Mouse (Mus musculus): ENCODE results near the gene Nudc. TPM values are rescaled to one million over a fixed set of nuclear protein-coding genes. Genes with fewer than 3 reads are reported as not detected.
"Not testable (repeated sequence)": the region's sequence is repeated elsewhere in the genome, so short reads cannot be mapped to it uniquely, and the experiment has no call there.

Gene Nudc
- polyA plus RNA-seq, 1 experiment from 2014 or later, result 390 TPM

GRCm38 (mm10) chr4:133536081-133536480 is 9.7 kb downstream of the Nudc start:
- Histone ChIP-seq H3K4me2 (no peak overlapping the region), H3K9ac (replicated peaks) (no peak overlapping the region), H3K27me3 (no peaks in the 10 kb centered on the region), H3K36me3 (peaks cover 99% of the 10 kb centered on the region), H3K27ac (no peak overlapping the region), H3K9me3 (no peaks in the 10 kb centered on the region), H3K4me1 (replicated peaks) (no peaks in the 10 kb centered on the region), H3K4me3 (replicated peaks) (no peak overlapping the region)
- no peak for ATAC-seq (ENCODE audit: insufficient number of reproducible peaks, insufficient read depth, low FRiP score, low TSS enrichment, low read depth)
- WGBS, result 89% methylated on average over 3 of the region's 3 CpGs

DNA sequence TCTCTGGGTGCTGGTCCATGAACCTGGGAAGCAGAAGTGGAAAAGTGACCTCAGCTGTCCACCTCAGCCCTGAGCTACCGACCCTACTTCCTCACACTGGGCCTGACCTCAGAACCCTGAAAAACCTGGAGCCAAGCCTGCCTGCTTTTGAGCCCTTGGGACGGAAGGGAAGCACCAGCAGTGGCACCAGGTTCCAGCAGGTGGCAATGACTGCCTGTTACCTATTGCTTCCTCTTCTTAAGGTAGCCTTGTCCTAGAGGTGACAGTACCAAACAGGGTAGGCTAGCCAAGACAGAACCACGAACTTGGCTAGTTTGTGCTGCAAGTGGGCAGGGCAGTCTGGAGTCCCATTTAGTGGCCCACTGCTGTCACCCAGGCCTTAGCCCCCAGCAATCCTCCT is 13.0 kb downstream of the Nudc start:
- Histone ChIP-seq H3K27me3 (no peaks in the 10 kb centered on the region), H3K4me3 (replicated peaks) (no peak overlapping the region), H3K27ac (no peak overlapping the region), H3K36me3 (peaks cover 98% of the 10 kb centered on the region), H3K4me2 (no peak overlapping the region), H3K9ac (replicated peaks) (no peak overlapping the region), H3K4me1 (replicated peaks) (no peaks in the 10 kb centered on the region), H3K9me3 (no peaks in the 10 kb centered on the region)
- WGBS, result 88% methylated on average over 3 of the region's 3 CpGs
- ATAC-seq (ENCODE audit: insufficient number of reproducible peaks, insufficient read depth, low FRiP score, low TSS enrichment, low read depth), result no peak

DNA sequence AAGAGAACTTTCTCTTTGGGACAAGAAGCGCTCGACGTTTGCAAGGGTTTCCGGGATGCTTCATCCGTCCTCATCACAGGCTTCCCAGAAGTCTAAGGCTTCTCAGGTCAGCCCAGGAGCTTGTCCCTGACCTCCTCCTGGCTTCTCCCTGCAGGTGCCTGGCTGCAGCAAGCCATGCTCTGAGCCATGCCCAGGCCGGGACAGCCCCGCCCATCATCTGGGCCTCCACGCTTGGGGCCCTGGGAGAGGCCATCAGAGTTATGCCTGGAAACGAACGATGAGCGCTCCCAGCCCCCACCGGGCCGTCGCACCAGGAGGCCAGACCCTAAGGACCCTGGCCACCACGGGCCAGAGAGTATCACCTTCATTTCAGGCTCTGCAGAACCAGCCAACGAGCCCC is 18.0 kb downstream of the Nudc start:
- H3K27me3 ChIP-seq, result no peaks in the 10 kb centered on the region
- no peak overlapping the region for H3K9ac ChIP-seq (replicated peaks)
- 71% methylated on average over 16 of the region's 16 CpGs for WGBS
- ATAC-seq (ENCODE audit: insufficient number of reproducible peaks, insufficient read depth, low FRiP score, low TSS enrichment, low read depth), result no peak
- H3K4me2 ChIP-seq, result no peak overlapping the region
- no peaks in the 10 kb centered on the region for H3K4me1 ChIP-seq (replicated peaks)
- no peak overlapping the region for H3K27ac ChIP-seq
- no peaks in the 10 kb centered on the region for H3K9me3 ChIP-seq
- no peak overlapping the region for H3K4me3 ChIP-seq (replicated peaks)
- peaks cover 58% of the 10 kb centered on the region for H3K36me3 ChIP-seq

DNA sequence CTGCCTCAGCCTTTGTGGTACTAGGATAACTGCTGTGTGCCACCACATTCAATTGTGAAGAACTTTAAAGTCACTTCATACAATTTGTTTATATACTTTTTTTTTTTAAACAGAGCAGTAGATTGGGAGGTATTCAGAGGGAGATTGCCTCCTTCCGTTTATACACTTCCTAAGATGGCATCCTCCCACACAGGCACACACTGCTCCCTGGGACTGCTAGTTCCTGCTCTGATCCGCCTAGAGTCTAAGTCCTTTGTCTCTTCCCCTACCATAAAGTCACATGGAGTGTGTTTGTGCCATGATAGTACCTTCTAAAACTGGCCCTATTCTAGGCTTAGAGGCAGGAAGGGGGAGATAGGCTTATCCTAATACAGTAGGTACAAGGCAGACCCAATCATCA is 24.3 kb downstream of the Nudc start:
- peaks cover 1% of the 10 kb centered on the region; the same call in 1 of the 2 replicates for H3K36me3 ChIP-seq
- no peak for ATAC-seq (ENCODE audit: insufficient number of reproducible peaks, insufficient read depth, low FRiP score, low TSS enrichment, low read depth)
- H3K27ac ChIP-seq, result no peak overlapping the region
- WGBS, result 73% methylated on average over 2 of the region's 2 CpGs
- H3K4me3 ChIP-seq (replicated peaks), result no peak overlapping the region
- H3K9me3 ChIP-seq, result no peaks in the 10 kb centered on the region
- H3K4me1 ChIP-seq (replicated peaks), result peaks cover 10% of the 10 kb centered on the region
- peaks cover 59% of the 10 kb centered on the region for H3K27me3 ChIP-seq
- H3K9ac ChIP-seq (replicated peaks), result no peak overlapping the region
- H3K4me2 ChIP-seq, result no peak overlapping the region

DNA sequence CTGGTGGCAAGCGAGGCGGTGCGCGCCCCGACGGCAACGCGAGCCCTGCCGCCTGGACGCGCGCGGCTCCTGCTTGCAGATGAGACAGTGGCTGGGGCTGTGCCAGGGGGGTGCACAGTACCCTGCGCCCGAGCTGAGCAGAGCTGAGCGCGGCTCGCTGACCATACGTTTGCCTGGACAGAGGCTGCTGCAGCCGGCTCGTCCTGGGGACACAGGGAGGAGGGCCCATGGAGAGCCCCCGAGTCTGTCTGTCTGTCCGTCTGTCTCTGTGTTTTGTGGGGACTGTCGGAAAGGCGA is 26.5 kb downstream of the Nudc start:
- H3K27me3 ChIP-seq, result peaks cover 69% of the 10 kb centered on the region
- peak overlapping the region; percentile 70 for H3K4me2 ChIP-seq
- H3K4me3 ChIP-seq (replicated peaks), result peak overlapping the region; percentile 52
- 3% methylated on average over 24 of the region's 25 CpGs for WGBS
- H3K36me3 ChIP-seq, result no peaks in the 10 kb centered on the region
- 0 out of 2 replicates have a peak overlapping the region, but pooled peaks have one; percentile 2 for H3K27ac ChIP-seq
- H3K4me1 ChIP-seq (replicated peaks), result peaks cover 10% of the 10 kb centered on the region
- ATAC-seq (ENCODE audit: insufficient number of reproducible peaks, insufficient read depth, low FRiP score, low TSS enrichment, low read depth), result 0 out of 2 replicates have a peak, but pooled peaks have one; percentile 15
- no peaks in the 10 kb centered on the region for H3K9me3 ChIP-seq
- H3K9ac ChIP-seq (replicated peaks), result peak overlapping the region; percentile 62

GRCm38 (mm10) chr4:133518601-133519368 is 27.0 kb downstream of the Nudc start, which contains the start of gene Kdf1:
Kdf1 (plus strand) TSS chr4:133518963.
- peak within 1 kb of the TSS; percentile 52 for H3K4me3 ChIP-seq (replicated peaks)
- peaks cover 10% of the 10 kb centered on the region for H3K4me1 ChIP-seq (replicated peaks)
- 6% methylated on average over 56 of the region's 69 CpGs for WGBS
- H3K9me3 ChIP-seq, result no peaks in the 10 kb centered on the region
- H3K4me2 ChIP-seq, result peak within 1 kb of the TSS; percentile 70
- no peaks in the 10 kb centered on the region for H3K36me3 ChIP-seq
- peak within 1 kb of the TSS; percentile 62 for H3K9ac ChIP-seq (replicated peaks)
- H3K27me3 ChIP-seq, result peaks cover 69% of the 10 kb centered on the region
- ATAC-seq (ENCODE audit: insufficient number of reproducible peaks, insufficient read depth, low FRiP score, low TSS enrichment, low read depth), result 0 out of 2 replicates have a peak, but pooled peaks have one; percentile 15
- H3K27ac ChIP-seq, result 0 out of 2 replicates have a peak within 1 kb of the TSS, but pooled peaks have one; percentile 2

- no peak overlapping the region for H3K27ac ChIP-seq
Measured at GRCm38 (mm10) chr4:133512972-133513371, 32.8 kb downstream of the Nudc start.

DNA sequence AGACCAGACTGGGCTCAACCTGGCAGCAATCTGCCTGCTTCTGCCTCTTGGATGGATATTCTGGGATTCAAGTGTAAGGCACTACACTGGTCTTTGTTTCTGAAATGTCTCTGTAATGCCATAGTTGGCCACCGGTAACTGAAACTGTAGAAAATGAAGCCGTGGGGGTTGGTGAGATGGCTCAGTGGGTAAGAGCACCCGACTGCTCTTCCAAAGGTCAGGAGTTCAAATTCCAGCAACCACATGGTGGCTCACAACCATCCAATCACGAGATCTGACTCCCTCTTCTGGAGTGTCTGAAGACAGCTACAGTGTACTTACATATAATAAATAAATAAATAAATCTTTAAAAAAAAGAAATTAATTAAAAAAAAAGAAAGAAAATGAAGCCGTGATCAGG is 33.3 kb downstream of the Nudc start:
- not testable (repeated sequence) for ATAC-seq (ENCODE audit: insufficient number of reproducible peaks, insufficient read depth, low FRiP score, low TSS enrichment, low read depth); H3K9ac ChIP-seq (replicated peaks); H3K27ac ChIP-seq; H3K36me3 ChIP-seq; H3K4me2 ChIP-seq; H3K4me1 ChIP-seq (replicated peaks); H3K4me3 ChIP-seq (replicated peaks); H3K9me3 ChIP-seq
- WGBS, result 43% methylated on average over 5 of the region's 5 CpGs
- H3K27me3 ChIP-seq, result peaks cover 22% of the 10 kb centered on the region

More at GRCm38 (mm10) chr4:133512972-133513371, 32.8 kb downstream of the Nudc start:
- Histone ChIP-seq H3K27me3 (peaks cover 25% of the 10 kb centered on the region), H3K4me2 (no peak overlapping the region), H3K36me3 (no peaks in the 10 kb centered on the region), H3K9me3 (no peaks in the 10 kb centered on the region), H3K4me1 (replicated peaks) (no peaks in the 10 kb centered on the region), H3K9ac (replicated peaks) (no peak overlapping the region), H3K4me3 (replicated peaks) (no peak overlapping the region)
- 12% methylated on average over 8 of the region's 8 CpGs for WGBS
- no peak for ATAC-seq (ENCODE audit: insufficient number of reproducible peaks, insufficient read depth, low FRiP score, low TSS enrichment, low read depth)

DNA sequence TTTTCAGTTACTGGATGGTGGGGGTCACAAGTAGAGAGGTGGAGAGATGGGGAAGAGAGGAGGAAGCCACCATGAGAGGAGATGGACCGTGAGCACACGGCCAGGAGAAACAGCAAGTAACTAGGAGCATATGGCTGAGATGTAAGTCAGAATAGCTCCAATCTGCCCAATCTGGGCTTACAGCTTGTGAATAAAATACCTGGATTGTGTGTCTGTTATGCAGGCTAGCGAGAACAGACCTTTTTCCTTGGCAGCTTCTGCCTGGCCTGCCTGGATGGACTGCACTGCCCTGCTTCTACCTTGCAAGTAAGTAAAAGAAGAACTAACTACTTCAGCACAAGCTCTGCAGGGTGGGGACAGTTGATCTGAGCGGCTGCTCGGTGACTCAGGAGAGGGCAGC is 34.7 kb downstream of the Nudc start:
- 75% methylated on average over 5 of the region's 5 CpGs for WGBS
- Histone ChIP-seq H3K9me3 (no peaks in the 10 kb centered on the region), H3K4me1 (replicated peaks) (no peaks in the 10 kb centered on the region), H3K4me2 (no peak overlapping the region), H3K27me3 (peaks cover 22% of the 10 kb centered on the region), H3K27ac (no peak overlapping the region), H3K9ac (replicated peaks) (no peak overlapping the region), H3K4me3 (replicated peaks) (no peak overlapping the region), H3K36me3 (no peaks in the 10 kb centered on the region)
- ATAC-seq (ENCODE audit: insufficient number of reproducible peaks, insufficient read depth, low FRiP score, low TSS enrichment, low read depth), result no peak

DNA sequence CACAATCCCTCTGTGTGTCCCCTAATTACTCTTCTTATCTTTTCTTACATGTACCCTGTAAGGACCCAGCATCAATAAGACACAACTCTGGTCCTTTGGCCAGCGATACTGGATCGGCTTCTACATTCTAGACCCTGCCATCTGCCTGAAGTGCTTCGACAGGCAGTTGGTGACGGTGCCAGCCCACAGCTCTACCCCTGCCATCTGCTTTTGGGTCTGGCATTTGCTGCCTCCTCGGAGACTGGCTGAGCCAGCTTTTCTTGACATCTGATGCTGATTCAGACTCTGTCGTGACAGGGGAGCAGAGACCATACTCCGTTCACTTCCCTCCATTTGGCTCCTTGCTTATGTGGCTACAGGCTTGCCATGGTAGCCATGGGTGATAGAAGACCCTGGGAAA is 36.8 kb downstream of the Nudc start:
- Histone ChIP-seq H3K27me3 (peaks cover 30% of the 10 kb centered on the region), H3K4me3 (replicated peaks) (no peak overlapping the region), H3K9me3 (no peaks in the 10 kb centered on the region), H3K36me3 (no peaks in the 10 kb centered on the region), H3K4me2 (no peak overlapping the region), H3K27ac (no peak overlapping the region), H3K9ac (replicated peaks) (no peak overlapping the region), H3K4me1 (replicated peaks) (no peaks in the 10 kb centered on the region)
- WGBS, result 80% methylated on average over 7 of the region's 7 CpGs
- ATAC-seq (ENCODE audit: insufficient number of reproducible peaks, insufficient read depth, low FRiP score, low TSS enrichment, low read depth), result no peak

- Histone ChIP-seq H3K4me2 (no peak overlapping the region), H3K9ac (replicated peaks) (no peak overlapping the region), H3K27ac (no peak overlapping the region), H3K4me1 (replicated peaks) (no peaks in the 10 kb centered on the region), H3K4me3 (replicated peaks) (no peak overlapping the region), H3K36me3 (no peaks in the 10 kb centered on the region), H3K27me3 (peaks cover 52% of the 10 kb centered on the region), H3K9me3 (no peaks in the 10 kb centered on the region)
- no peak for ATAC-seq (ENCODE audit: insufficient number of reproducible peaks, insufficient read depth, low FRiP score, low TSS enrichment, low read depth)
- 75% methylated on average over 5 of the region's 5 CpGs for WGBS
Measured at GRCm38 (mm10) chr4:133506573-133506972, 39.2 kb downstream of the Nudc start.
